Comparison of ENCODE assay signal across 10 mouse cellular contexts in genomic region chr1:85933226-85933625, GRCm38 (mm10). TPM values are rescaled to one million over a fixed set of nuclear protein-coding genes. Genes with fewer than 3 reads are reported as not detected.
DNase-seq lines count a peak whose midpoint lies in the region; ATAC-seq and TF ChIP-seq lines count a peak whose summit lies in the region.
"Had no signal": no experiment of that assay in that cellular context is flagged by ENCODE, and none has a peak within 500 bp of the region (broad histone marks: within the 10 kb centered on the region; RNA-seq: fewer than 3 reads in every experiment).

No protein-coding gene starts in this region.

- H3K4me2 ChIP-seq in heart, embryonic 11.5 days: peak overlapping the region; percentile 38
- peak overlapping the region; percentile 28; the same call in 1 of the 2 replicates for H3K4me2 ChIP-seq in hindbrain, postnatal 0 days (ENCODE audit: low read depth, low read length)
- H3K4me2 ChIP-seq in midbrain, embryonic 14.5 days (ENCODE audit: low read length): peak overlapping the region; percentile 36

- no peaks in the 10 kb centered on the region for H3K36me3 ChIP-seq in heart, embryonic 11.5 days (ENCODE audit: control insufficient read depth, insufficient read depth, low read length)
- H3K36me3 ChIP-seq in hindbrain, postnatal 0 days (ENCODE audit: insufficient read depth, low read length): no peaks in the 10 kb centered on the region
- no peaks in the 10 kb centered on the region for H3K36me3 ChIP-seq in midbrain, embryonic 14.5 days (ENCODE audit: control insufficient read depth, insufficient read depth, low read length)

- no peak for DNase-seq in heart, adult 8-10 months (ENCODE audit: low spot score)
- peak; percentile 17 for DNase-seq in ES-CJ7 (ENCODE audit: low read depth, low spot score)
- no peak for DNase-seq in hindbrain, postnatal 0 days (ENCODE audit: low spot score)
- DNase-seq in midbrain, embryonic 14.5 days: no peak
- no peak for DNase-seq in c-Kit-positive CD71-positive TER-119-positive erythroid progenitor cells, embryonic 14.5 days (ENCODE audit: low spot score)
- no peak for DNase-seq in thymus, postnatal 10 days (ENCODE audit: low spot score in 2 of 2)

- H3K27ac ChIP-seq in heart, embryonic 11.5 days (ENCODE audit: low read depth, low read length): no peak overlapping the region
- H3K27ac ChIP-seq in hindbrain, postnatal 0 days: peak overlapping the region; percentile 64; the same call in 1 of the 2 replicates
- H3K27ac ChIP-seq in midbrain, embryonic 14.5 days (replicated peaks; ENCODE audit: low read depth, low read length): peak overlapping the region; percentile 62
- H3K27ac ChIP-seq: macrophage had no signal

- no peak for TF ChIP-seq CTCF in hindbrain, postnatal 0 days (IDR thresholded peaks at IDR 0.05; ENCODE audit: low read depth)

- no peaks in the 10 kb centered on the region for H3K9me3 ChIP-seq in heart, embryonic 11.5 days (replicated peaks; ENCODE audit: control insufficient read depth, low read length)
- no peaks in the 10 kb centered on the region for H3K9me3 ChIP-seq in hindbrain, postnatal 0 days (ENCODE audit: low read length)
- H3K9me3 ChIP-seq in midbrain, embryonic 14.5 days (ENCODE audit: control insufficient read depth, low read length): no peaks in the 10 kb centered on the region

- H3K9ac ChIP-seq in heart, embryonic 11.5 days (ENCODE audit: low read depth, low read length): no peak overlapping the region; the same call in 1 of the 2 replicates
- H3K9ac ChIP-seq in hindbrain, postnatal 0 days (replicated peaks; ENCODE audit: low read length): peak overlapping the region; percentile 35
- H3K9ac ChIP-seq in midbrain, embryonic 14.5 days (replicated peaks; ENCODE audit: low read length): peak overlapping the region; percentile 0; the same call in 1 of the 2 replicates

- H3K27me3 ChIP-seq in heart, embryonic 11.5 days (ENCODE audit: control insufficient read depth, insufficient read depth, low read length): 0 out of 2 replicates have a peak, but pooled peaks cover 4% of the 10 kb centered on the region
- H3K27me3 ChIP-seq in hindbrain, postnatal 0 days (ENCODE audit: insufficient read depth, low read length): no peaks in the 10 kb centered on the region
- no peaks in the 10 kb centered on the region for H3K27me3 ChIP-seq in midbrain, embryonic 14.5 days (ENCODE audit: control insufficient read depth, insufficient read depth, low read length)

- H3K4me1 ChIP-seq in heart, embryonic 11.5 days (ENCODE audit: control insufficient read depth, insufficient read depth, low read length): peaks cover 17% of the 10 kb centered on the region
- H3K4me1 ChIP-seq in hindbrain, postnatal 0 days (ENCODE audit: insufficient read depth, low read length): peaks cover 30% of the 10 kb centered on the region
- peaks cover 48% of the 10 kb centered on the region for H3K4me1 ChIP-seq in midbrain, embryonic 14.5 days (ENCODE audit: control insufficient read depth, insufficient read depth, low read length)

- WGBS in heart, embryonic 11.5 days (ENCODE audit: insufficient replicate concordance): 33% methylated on average over 7 of the region's 7 CpGs
- 18% methylated on average over 7 of the region's 7 CpGs for WGBS in hindbrain, postnatal 0 days
- 19% methylated on average over 7 of the region's 7 CpGs for WGBS in midbrain, embryonic 14.5 days

- no peak for ATAC-seq in heart, embryonic 11.5 days (replicated peaks; ENCODE audit: insufficient number of reproducible peaks, low FRiP score, low TSS enrichment)
- no peak; the same call in 1 of the 2 replicates for ATAC-seq in hindbrain, postnatal 0 days
- 0 out of 2 replicates have a peak, but pooled peaks have one; percentile 2 for ATAC-seq in midbrain, embryonic 14.5 days (ENCODE audit: low FRiP score, low TSS enrichment)
- ATAC-seq in erythroid progenitor cell, adult 5-6 weeks (replicated peaks; ENCODE audit: low FRiP score, poor library complexity, severe bottlenecking): no peak

- H3K4me3 ChIP-seq in heart, embryonic 11.5 days (ENCODE audit: low read depth, low read length): no peak overlapping the region
- H3K4me3 ChIP-seq in hindbrain, postnatal 0 days (ENCODE audit: low read length): no peak overlapping the region
- no peak overlapping the region for H3K4me3 ChIP-seq in midbrain, embryonic 14.5 days (replicated peaks; ENCODE audit: low read depth, low read length)

RNA-seq across cellular contexts. Expression of gene 4933407L21Rik, which starts 4.9 kb away (rescaled TPM):
- not detected in 2 replicates for polyA plus RNA-seq in heart, embryonic 11.5 days (2014; fragmentation: Nextera tagmentation; extraction: Ambion mirVana)
- total RNA-seq in heart, adult 8-10 months (2022): not detected
- total RNA-seq in hindbrain, postnatal 0 days (2014; rRNA removed): 11.8 and 18.8 TPM in 2 replicates
- 12.3 and 13.9 TPM in 2 replicates for polyA plus RNA-seq in hindbrain, postnatal 0 days (2015; fragmentation: Nextera tagmentation; extraction: Ambion mirVana)
- 6.9 and 7.5 TPM in 2 replicates for polyA plus RNA-seq in midbrain, embryonic 14.5 days (2014; fragmentation: Nextera tagmentation; extraction: Ambion mirVana)
- total RNA-seq in erythroid progenitor cell, adult 5-6 weeks (2015; ENCODE audit: low replicate concordance): not detected in 2 replicates
- total RNA-seq in erythroid progenitor cell, adult 5-6 weeks (2017; ENCODE audit: low replicate concordance): not detected in 2 replicates
- polyA plus RNA-seq: C2C12, macrophage had no signal

RNA-seq across cellular contexts. Expression of gene Gpr55, which starts 27.6 kb away (rescaled TPM):
- polyA plus RNA-seq in heart, embryonic 11.5 days (2014; fragmentation: Nextera tagmentation; extraction: Ambion mirVana): not detected in 2 replicates
- total RNA-seq in heart, adult 8-10 months (2022): under 1 TPM in 1 of 4 experiments, not detected in 3; 0.09 TPM
- total RNA-seq in hindbrain, postnatal 0 days (2014; rRNA removed): 0.21 TPM in 1 of 2 replicates, not detected in the other
- polyA plus RNA-seq in hindbrain, postnatal 0 days (2015; fragmentation: Nextera tagmentation; extraction: Ambion mirVana): 0.14 and 0.15 TPM in 2 replicates
- polyA plus RNA-seq in midbrain, embryonic 14.5 days (2014; fragmentation: Nextera tagmentation; extraction: Ambion mirVana): 0.05 and 0.11 TPM in 2 replicates
- total RNA-seq in erythroid progenitor cell, adult 5-6 weeks (2015; ENCODE audit: low replicate concordance): not detected in 2 replicates
- 0.39 TPM in 1 of 2 replicates, not detected in the other for total RNA-seq in erythroid progenitor cell, adult 5-6 weeks (2017; ENCODE audit: low replicate concordance)
- polyA plus RNA-seq: C2C12 had no signal

RNA-seq across cellular contexts. Expression of gene Itm2c, which starts 39.1 kb away (rescaled TPM):
- polyA plus RNA-seq in heart, embryonic 11.5 days (2014; fragmentation: Nextera tagmentation; extraction: Ambion mirVana): 146 and 150 TPM in 2 replicates
- total RNA-seq in heart, adult 8-10 months (2022): 10 to 100 TPM; 56.7 to 61.6 (median 58.2) TPM
- 329 and 336 TPM in 2 replicates for total RNA-seq in hindbrain, postnatal 0 days (2014; rRNA removed)
- 244 and 253 TPM in 2 replicates for polyA plus RNA-seq in hindbrain, postnatal 0 days (2015; fragmentation: Nextera tagmentation; extraction: Ambion mirVana)
- 136 and 176 TPM in 2 replicates for polyA plus RNA-seq in midbrain, embryonic 14.5 days (2014; fragmentation: Nextera tagmentation; extraction: Ambion mirVana)
- total RNA-seq in erythroid progenitor cell, adult 5-6 weeks (2015; ENCODE audit: low replicate concordance): 3.4 and 9.4 TPM in 2 replicates
- total RNA-seq in erythroid progenitor cell, adult 5-6 weeks (2017; ENCODE audit: low replicate concordance): 6.3 and 12.1 TPM in 2 replicates

Comparison
In these comparisons a context has a peak if more than half of its experiments do, and no peak if none do; other contexts are left out.
1. RNA of gene 4933407L21Rik, which starts 4.9 kb away (total RNA-seq): 11.8 to 18.8 TPM in hindbrain, postnatal 0 days; not detected in heart, adult 8-10 months and not detected in erythroid progenitor cell, adult 5-6 weeks; every median in the first group is over 10 times any median in the second.
2. RNA of gene Itm2c, which starts 39.1 kb away (total RNA-seq): 329 to 336 TPM in hindbrain, postnatal 0 days and 56.7 to 61.6 TPM in heart, adult 8-10 months; 3.4 to 12.1 TPM in erythroid progenitor cell, adult 5-6 weeks; every median in the first group is over 4 times any median in the second.
3. Peak in every context shown above with its lines, with median percentiles within 50 percentile points of each other: H3K4me2 ChIP-seq.